Mouse (Mus musculus): ENCODE measurements around the gene D8Ertd738e.

The D8Ertd738e gene

DNA sequence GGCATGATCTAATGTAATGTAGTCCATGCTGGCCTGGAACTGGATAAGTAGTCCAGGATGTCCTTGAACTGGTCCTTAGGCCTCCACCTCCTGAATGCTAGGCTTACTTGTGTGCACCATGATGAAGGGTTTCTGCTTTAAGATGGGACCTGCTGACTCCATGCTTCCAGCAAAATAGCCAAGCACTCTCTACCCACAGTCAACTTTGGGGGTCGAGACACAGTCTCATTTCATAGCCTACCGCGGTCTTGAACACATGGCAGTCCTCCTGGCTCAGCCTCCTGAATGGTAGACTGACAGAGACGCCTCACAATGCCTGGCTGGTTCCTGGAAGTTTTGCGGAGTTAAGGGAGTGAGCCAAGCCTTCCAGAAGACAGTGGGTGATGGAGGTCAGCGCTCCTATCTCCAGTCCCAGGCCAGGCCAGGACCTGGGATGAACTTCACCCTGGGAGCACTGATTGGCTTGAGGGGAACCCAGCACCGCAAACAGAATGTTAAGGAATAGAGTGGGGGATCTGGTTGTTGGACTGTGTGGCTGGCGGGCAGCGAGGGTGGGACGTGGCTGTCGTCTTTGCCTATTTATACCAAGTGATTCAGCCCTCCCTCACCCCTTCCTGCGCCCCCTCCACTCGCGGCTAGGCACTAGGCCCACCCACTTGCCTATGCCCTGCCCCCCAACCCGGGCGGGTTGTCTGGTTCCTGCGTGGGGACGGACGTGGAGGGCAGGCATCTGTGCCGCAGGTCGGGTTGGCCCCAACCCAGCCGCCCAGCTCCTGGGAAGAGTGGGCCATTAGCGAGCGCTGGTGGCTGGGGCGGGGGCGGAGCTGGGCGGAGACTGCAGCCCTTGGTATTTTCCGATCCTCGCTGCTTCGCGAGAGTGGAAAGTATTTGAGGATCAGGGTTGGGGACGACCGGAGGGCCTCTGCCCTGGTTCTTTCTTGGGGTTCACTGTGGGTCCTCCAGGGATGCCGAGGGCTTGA, 46.3 kb downstream of the D8Ertd738e start:
- DNase-seq (ENCODE audit: low spot score in 2 of 2) = peak; percentile 92

- DNase-seq (ENCODE audit: low spot score in 2 of 2) = peak; percentile 57 to 63
These were observed 47.1 kb downstream of the D8Ertd738e start for GRCm38 (mm10) chr8:84202466-84202865.

- DNase-seq (ENCODE audit: low spot score in 2 of 2) = peak; percentile 68 to 70
These were observed 47.8 kb downstream of the D8Ertd738e start for GRCm38 (mm10) chr8:84201545-84202245.

DNA sequence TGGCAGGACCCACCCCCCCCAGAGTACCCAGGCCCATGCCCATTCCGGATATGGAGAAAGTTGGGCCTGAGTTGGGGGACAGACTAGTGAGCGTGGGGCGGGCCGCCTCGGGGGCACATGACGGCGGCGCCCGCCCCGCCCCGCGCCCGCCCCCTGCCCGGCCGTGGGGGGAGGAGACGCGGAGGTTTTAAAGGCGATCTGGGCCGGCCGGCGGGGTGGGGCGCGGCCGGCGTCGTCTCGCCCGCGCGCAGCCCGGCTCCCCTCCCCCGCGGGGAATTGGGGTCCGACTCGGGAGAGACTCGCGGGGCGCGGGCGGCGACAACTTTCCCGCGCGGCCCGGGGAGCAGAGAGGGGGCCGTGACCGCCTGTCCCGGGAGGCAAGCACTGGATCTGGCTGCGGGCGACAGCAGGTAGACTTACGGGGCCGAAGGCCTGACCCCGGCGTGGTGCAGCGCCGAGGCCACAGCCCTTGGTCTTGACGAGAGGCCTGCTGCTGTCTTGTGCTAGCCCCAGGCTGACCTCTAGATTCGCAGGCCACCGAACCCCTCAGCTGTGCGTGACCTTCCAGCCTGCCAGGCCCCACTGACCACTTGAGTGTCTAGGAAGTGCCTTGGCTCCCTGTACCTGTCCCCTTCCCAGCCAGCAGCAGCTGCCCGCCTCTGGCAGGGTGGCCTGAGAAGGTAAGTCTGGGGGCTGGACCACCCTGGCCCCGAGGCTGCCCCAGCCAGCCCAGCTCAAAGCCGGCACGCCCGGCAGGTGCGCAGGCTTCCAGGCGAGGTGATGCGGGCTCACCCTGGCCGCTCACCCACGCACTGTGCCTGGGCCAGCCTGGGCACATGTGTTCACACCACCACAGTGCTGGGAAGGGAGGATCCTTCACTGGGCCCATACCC, 48.6 kb downstream of the D8Ertd738e start:
- peak; percentile 80 to 83 for DNase-seq (ENCODE audit: low spot score in 2 of 2)

GRCm38 (mm10) chr8:84200126-84200555, 49.4 kb downstream of the D8Ertd738e start:
- DNase-seq (ENCODE audit: low spot score in 2 of 2) = no peak

GRCm38 (mm10) chr8:84199348-84200125, 50.0 kb downstream of the D8Ertd738e start:
- peak in 1 of 2 experiments; percentile 12 for DNase-seq (ENCODE audit: low spot score in 2 of 2)

GRCm38 (mm10) chr8:84198871-84199270, 50.6 kb downstream of the D8Ertd738e start:
- no peak for DNase-seq (ENCODE audit: low spot score in 2 of 2)

- peak; percentile 100 for DNase-seq (ENCODE audit: low spot score in 2 of 2)
These were observed 51.4 kb downstream of the D8Ertd738e start for GRCm38 (mm10) chr8:84197922-84198774.

DNA sequence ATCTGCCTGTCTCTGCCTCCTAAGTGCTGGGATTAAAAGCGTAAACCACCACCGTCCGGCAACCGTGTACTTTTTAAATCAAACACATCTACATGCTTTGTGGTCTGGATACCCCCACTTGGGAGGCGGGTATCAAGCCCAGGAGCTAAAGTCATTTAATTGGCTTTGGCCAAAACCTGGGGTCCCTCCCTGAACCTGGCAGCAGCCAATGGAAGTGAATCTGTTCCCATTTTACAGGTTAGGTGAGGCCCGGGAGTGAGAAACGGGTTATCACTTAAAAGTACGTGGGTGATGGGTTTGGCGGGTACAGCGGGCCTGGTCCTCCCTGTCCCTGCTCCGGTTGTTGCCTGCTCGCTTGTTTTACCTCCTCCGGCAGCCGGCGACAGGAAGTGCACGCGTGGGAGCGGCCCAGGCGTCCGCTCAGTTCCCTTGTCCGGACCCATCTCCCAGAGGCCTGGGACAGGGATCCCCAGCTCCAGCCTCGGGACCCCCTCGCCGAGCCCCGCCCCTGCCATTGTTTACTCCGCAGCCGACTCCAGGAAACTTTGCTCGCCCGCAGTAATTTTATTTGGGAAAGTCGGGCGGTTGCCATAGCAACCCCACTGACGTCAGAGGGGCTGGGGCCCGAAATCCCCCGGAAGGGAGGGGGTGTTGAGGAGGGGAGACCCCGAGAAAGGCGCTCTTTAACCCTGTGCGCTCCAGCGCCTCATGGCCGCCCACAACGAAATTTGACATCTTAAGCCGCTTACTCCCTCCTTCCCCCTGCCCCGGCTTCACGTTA, 52.2 kb downstream of the D8Ertd738e start:
- DNase-seq (ENCODE audit: low spot score in 2 of 2) = peak; percentile 91 to 94
